Mouse (Mus musculus): Measurements from ENCODE around the gene Nkain2.

Nkain2 gene

GRCm38 (mm10) chr10:32576559-32577275 is 313.5 kb downstream of the Nkain2 start:
- no peak for DNase-seq (ENCODE audit: low spot score)

GRCm38 (mm10) chr10:32557673-32558072 is 332.6 kb downstream of the Nkain2 start:
- DNase-seq (ENCODE audit: low spot score), result peak; percentile 3

GRCm38 (mm10) chr10:32536057-32536456 is 354.2 kb downstream of the Nkain2 start:
- DNase-seq (ENCODE audit: low spot score), result no peak

GRCm38 (mm10) chr10:32510821-32511220 is 379.4 kb downstream of the Nkain2 start:
- DNase-seq (ENCODE audit: low spot score), result no peak

GRCm38 (mm10) chr10:32494591-32495182 is 395.6 kb downstream of the Nkain2 start:
- DNase-seq (ENCODE audit: low spot score), result no peak

- DNase-seq (ENCODE audit: low spot score), result no peak
These were observed 396.7 kb downstream of the Nkain2 start for GRCm38 (mm10) chr10:32493600-32493999.

GRCm38 (mm10) chr10:32462726-32463125 is 427.5 kb downstream of the Nkain2 start:
- DNase-seq (ENCODE audit: low spot score), result no peak

GRCm38 (mm10) chr10:32439932-32440519 is 450.2 kb downstream of the Nkain2 start:
- no peak for DNase-seq (ENCODE audit: low spot score)

- no peak for DNase-seq (ENCODE audit: low spot score)
These were observed 476.0 kb downstream of the Nkain2 start for GRCm38 (mm10) chr10:32414228-32414627.

GRCm38 (mm10) chr10:32411331-32411730 is 478.9 kb downstream of the Nkain2 start:
- no peak for DNase-seq (ENCODE audit: low spot score)

- DNase-seq (ENCODE audit: low spot score), result no peak
These were observed 489.3 kb downstream of the Nkain2 start for GRCm38 (mm10) chr10:32400961-32401360.

GRCm38 (mm10) chr10:32393859-32394521 is 496.3 kb downstream of the Nkain2 start:
- DNase-seq (ENCODE audit: low spot score), result no peak

- DNase-seq (ENCODE audit: low spot score), result no peak
These were observed 496.9 kb downstream of the Nkain2 start for GRCm38 (mm10) chr10:32393326-32393725.

GRCm38 (mm10) chr10:32312754-32313153 is 577.5 kb downstream of the Nkain2 start:
- no peak for DNase-seq (ENCODE audit: low spot score)

- no peak for DNase-seq (ENCODE audit: low spot score)
These were observed 589.2 kb downstream of the Nkain2 start for GRCm38 (mm10) chr10:32301024-32301597.

- DNase-seq (ENCODE audit: low spot score), result no peak
These were observed 599.8 kb downstream of the Nkain2 start for GRCm38 (mm10) chr10:32290487-32290886.

GRCm38 (mm10) chr10:32283690-32284089 is 606.6 kb downstream of the Nkain2 start:
- no peak for DNase-seq (ENCODE audit: low spot score)

- no peak for DNase-seq (ENCODE audit: low spot score)
These were observed 646.9 kb downstream of the Nkain2 start for GRCm38 (mm10) chr10:32243266-32243882.

GRCm38 (mm10) chr10:32241168-32241567 is 649.1 kb downstream of the Nkain2 start:
- no peak for DNase-seq (ENCODE audit: low spot score)

GRCm38 (mm10) chr10:32182951-32183350 is 707.3 kb downstream of the Nkain2 start:
- no peak for DNase-seq (ENCODE audit: low spot score)

- no peak for DNase-seq (ENCODE audit: low spot score)
These were observed 798.9 kb downstream of the Nkain2 start for GRCm38 (mm10) chr10:32091354-32091753.

- DNase-seq (ENCODE audit: low spot score), result no peak
These were observed 829.9 kb downstream of the Nkain2 start for GRCm38 (mm10) chr10:32060396-32060795.

All from yolk sac, embryonic 10.5 days (tissue).